Mouse (Mus musculus) frontal cortex, adult (tissue): ENCODE data around the gene Setmar.
A peak's percentile ranks its signal among the peaks of the same experiment; 100 is the strongest.

ENCODE experiments used
- ATAC-seq: cut with Nextera tagmentation; 2 replicates; pipeline ENCODE4 v1.9.2; 2017; ENCODE audit warnings: mild to moderate bottlenecking, moderate library complexity, mixed read lengths; ENCODE audit not compliant: low TSS enrichment

Setmar gene

DNA sequence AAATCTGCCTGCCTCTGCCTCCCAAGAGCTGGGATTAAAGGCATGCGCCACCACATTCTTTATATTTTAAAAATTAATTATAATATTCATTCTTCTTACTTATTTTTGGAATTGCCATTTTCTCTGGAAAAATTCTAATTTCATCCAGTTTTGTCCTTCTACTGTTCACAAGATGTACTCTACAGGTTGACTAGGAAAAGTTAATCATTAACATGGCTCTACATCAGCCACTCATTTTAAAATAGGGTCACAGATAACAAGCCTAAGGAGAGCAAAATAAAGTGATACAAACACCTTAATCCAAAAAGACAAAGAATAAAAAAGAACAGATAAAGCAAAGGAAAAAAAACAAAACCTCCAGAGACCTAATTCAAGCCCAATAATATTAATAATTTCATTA, 50.1 kb downstream of the Setmar start:
- ATAC-seq: no peak

DNA sequence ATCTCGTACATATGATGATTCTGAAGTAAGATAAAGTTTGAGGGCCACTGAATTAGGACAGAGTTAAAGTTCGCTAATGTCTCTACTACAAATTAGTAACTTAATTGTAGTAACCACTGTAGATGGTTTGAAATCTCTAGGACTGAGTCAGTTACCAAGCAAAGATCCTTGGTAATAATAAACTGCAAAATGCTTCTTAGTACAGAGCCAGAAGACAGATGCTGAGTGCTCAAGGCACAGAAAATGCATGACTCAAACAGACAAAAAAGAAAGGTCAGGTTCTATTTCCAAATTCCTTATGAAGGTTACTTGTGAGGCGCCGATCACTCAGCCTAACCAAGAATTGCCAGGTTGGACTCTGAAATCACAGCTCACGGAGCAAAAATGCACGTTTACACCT, 53.0 kb downstream of the Setmar start:
- ATAC-seq: peak; percentile 27; the same call in 1 of the 2 replicates

DNA sequence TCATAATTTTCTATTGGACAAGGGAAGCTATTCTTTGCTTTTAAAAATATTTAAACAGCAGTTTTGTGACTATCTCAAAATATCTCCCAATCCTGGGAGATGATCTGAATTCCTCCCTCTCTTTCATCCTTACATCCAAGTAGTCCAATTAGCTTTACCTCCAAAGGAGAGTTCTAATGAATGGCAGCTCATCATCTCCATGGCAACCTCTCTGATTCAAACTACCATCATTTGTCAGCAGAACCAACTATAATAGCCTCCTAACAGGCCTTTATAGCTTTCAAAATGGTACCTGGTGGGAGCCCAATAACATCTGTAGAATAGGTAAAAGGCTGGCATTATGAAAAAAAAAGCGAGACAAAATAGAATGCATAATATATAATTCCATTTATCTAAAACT, 60.6 kb downstream of the Setmar start:
- no peak for ATAC-seq

GRCm38 (mm10) chr6:108126631-108127030, 61.8 kb downstream of the Setmar start:
- no peak for ATAC-seq
